Mouse (Mus musculus): ENCODE data around the gene Kctd4.

The Kctd4 gene

GRCm38 (mm10) chr14:75992371-75992770, 37.6 kb downstream of the Kctd4 start:
- DNase-seq, result no peak

- DNase-seq, result no peak
Measured at GRCm38 (mm10) chr14:75998082-75998481, 43.3 kb downstream of the Kctd4 start.

- no peak for DNase-seq
Measured at GRCm38 (mm10) chr14:76001781-76002180, 47.0 kb downstream of the Kctd4 start.

GRCm38 (mm10) chr14:76005011-76005410, 50.2 kb downstream of the Kctd4 start:
- no peak for DNase-seq

GRCm38 (mm10) chr14:76008174-76008573, 53.4 kb downstream of the Kctd4 start:
- DNase-seq, result no peak

GRCm38 (mm10) chr14:76009185-76009584, 54.4 kb downstream of the Kctd4 start:
- DNase-seq, result no peak

GRCm38 (mm10) chr14:76010102-76011061, 55.6 kb downstream of the Kctd4 start, which contains the start of gene Gtf2f2:
TSS of gene Gtf2f2 (minus strand) at chr14:76010865.
- peak; percentile 89 for DNase-seq

- no peak for DNase-seq
Measured at GRCm38 (mm10) chr14:76011062-76011457, 56.3 kb downstream of the Kctd4 start.

- DNase-seq, result no peak
Measured at GRCm38 (mm10) chr14:76014331-76014730, 59.5 kb downstream of the Kctd4 start.
